Mouse (Mus musculus) heart, postnatal 14 days (tissue): ENCODE data around the gene Pakap. TPM values are rescaled to one million over a fixed set of nuclear protein-coding genes. Genes with fewer than 3 reads are reported as not detected.

Experiments
- DNase-seq, 2 experiments: peaks; one replicate each; pipeline ENCODE4 v3.0.0; 2021 to 2022
- intact Hi-C: fragments of 180-260 bp; cut with DNase I; formaldehyde crosslinking; loops from one replicate; pipeline ENCODE4 v1.15.1; 2025
- total RNA-seq, 2 experiments: library from RNA; stranded (reverse); gene quantifications; 2 replicates each; pipeline ENCODE4 v1.2.3; 2021

Gene Pakap
- total RNA-seq, 2 experiments from 2014 or later = 40.0 to 46.5 TPM

DNA sequence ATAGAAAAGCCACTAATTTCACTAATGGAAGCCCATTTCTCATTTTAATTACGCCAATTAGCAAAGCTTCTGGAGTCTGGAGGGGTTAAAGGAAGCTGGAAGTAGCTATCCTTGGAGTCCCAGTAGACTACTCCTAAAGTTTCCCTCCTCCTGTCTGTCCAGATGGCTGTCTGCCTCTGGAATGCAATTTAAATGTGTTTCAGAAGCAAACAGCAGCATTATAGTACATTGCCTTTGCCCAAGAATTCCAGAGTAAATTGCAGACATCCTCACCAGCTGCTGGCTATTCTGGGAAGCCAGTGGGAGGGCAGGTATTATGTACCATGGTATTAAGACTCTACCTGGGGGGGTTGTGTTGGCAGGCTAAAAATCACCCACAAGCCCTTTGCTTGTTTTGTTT is 283.8 kb downstream of the Pakap start:
- intact Hi-C loops = no loop called here
- no peak for DNase-seq

DNA sequence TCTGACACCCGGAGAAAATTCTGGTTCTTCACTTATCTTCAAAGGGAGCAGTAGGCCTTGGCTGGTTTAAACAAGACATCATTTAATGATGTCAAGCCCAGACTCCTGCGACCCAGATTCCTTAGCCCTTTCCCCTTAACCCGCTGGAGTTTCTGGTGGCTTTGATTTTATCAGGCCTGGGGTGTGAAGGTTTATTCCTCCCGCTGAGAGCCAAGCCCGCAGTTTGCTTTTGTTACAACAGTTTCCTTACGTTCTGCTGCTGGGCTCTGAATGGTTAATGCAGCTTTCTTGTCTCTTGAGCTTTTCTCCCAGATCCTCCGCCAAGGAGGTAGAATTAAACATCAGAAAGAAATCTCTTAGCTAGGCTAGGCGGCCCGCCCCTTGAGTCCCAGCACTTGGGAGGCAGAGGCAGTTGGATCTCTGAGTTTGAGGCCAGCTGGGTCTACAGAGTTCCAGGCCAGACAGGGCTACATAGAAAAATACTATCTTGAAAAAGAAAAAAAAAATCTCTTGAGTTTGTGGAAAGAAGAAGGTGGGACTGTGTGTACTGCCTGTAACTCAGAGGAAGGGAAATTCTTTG is 284.6 kb downstream of the Pakap start:
- no peak for DNase-seq
- intact Hi-C loops = no loop called here

DNA sequence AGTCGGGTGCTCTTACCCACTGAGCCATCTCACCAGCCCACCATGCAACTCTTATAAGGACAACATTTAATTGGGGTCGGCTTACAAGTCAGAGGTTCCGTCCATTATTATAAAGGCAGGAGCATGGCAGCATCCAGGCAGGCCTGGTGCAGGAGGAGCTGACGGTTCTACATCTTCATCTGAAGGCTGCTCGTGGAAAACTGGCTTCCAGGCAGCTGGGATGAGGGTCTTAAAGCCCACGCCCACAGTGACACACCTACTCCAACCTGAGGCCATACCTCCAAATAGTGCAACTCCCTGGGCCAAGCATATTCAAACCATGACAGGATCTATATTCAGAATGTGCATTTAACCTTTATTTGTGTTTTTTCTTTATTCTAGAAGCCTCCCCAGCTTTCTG is 286.2 kb downstream of the Pakap start:
- DNase-seq = no peak
- intact Hi-C loops = no loop called here

DNA sequence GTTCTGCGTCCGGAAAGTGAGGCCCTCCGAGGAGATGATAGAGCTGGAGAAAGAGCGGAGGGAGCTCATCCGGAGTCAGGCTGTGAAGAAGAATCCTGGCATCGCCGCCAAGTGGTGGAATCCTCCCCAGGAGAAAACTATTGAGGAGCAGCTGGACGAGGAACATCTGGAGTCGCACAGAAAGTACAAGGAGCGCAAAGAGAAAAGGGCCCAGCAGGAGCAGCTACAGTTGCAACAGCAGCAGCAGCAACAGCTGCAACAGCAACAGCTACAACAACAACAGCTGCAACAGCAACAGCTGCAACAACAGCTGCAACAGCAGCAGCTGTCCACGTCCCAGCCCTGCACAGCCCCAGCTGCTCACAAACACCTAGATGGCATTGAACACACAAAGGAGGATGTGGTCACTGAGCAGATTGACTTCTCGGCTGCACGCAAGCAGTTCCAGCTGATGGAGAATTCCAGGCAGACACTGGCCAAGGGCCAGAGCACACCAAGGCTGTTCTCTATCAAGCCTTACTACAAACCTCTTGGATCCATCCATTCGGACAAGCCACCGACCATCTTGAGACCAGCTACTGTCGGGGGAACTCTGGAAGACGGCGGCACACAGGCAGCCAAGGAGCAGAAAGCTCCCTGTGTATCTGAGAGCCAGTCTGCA is 287.4 kb downstream of the Pakap start:
- intact Hi-C loops = no loop called here
- DNase-seq = peak; percentile 56 to 59

DNA sequence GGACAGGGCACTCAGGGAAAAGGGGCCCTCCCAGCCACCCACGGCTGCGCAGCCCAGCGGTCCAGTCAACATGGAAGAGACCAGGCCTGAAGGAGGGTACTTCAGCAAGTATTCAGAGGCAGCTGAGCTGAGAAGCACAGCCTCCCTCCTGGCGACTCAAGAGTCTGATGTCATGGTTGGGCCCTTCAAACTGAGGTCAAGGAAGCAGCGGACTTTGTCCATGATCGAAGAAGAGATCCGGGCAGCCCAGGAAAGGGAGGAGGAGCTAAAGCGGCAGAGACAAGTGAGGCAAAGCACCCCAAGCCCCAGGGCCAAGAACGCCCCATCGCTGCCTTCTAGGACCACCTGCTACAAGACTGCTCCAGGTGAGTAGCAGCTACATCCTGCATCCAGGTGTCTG is 288.7 kb downstream of the Pakap start:
- no peak for DNase-seq
- intact Hi-C loops = no loop called here

DNA sequence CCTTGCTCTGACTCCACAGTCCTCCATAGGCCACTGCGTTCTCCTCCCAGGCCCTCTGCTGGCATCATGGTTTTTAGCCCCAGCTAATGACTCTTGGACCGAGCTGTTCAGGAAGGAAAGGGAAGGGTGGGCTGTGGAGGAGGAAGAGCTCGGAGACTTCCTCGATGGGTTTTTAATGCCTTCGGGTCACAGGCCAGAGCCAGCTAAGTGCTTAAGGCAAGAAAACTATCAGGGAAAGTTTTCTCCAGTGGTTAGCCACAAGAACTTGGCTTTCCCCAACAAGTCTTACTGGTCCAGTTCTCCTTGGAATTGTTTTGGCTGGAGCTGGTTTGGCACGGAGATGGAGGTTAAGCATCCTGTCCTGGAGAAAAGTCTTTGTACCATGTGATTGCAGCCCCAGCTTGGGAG is 292.2 kb downstream of the Pakap start:
- peak; percentile 40 to 43 for DNase-seq
- intact Hi-C loops = loop anchor here (5.0 kb wide), 1 partner anchor 78 kb away; no protein-coding TSS in a partner anchor

DNA sequence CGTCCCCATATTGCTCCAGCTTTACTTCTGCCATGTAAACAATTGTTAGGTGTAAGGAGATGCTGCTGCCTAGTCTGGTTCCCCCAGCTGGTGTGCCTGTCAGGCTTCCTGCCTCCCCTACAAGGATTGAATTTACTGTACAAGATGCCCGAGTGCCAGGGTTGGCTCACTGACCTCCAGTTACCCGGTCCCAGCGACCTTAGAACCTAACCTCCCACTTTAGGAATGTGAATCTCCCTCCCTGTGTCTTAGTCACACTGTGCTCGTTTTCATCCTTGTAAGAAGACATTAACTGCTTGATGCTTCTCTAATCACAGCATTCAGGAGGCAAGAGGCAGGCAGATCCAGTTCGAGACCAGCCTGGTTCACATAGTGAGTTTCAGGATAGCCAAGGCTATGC is 293.2 kb downstream of the Pakap start:
- intact Hi-C loops = loop anchor here (5.0 kb wide), 1 partner anchor 79 kb away; no protein-coding TSS in a partner anchor
- DNase-seq = no peak

DNA sequence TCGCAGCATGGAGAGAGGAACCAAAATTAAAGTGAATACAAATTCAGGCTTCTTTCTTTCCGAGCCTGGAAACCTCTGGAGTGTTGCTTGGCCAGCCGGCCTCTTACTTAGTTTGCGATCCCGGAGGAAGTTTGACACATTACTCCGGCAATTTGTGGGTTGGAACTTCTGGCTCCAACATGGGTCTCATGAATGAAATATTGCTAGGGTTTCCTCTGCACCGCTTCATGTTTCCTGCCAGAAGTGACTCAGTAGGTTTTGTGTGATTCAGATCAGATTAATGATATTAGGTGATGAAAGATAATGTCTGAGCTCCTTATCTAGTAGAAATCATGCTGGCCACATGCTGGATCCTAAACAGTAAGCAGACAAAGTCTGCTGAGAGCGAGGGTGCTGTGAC is 293.9 kb downstream of the Pakap start:
- intact Hi-C loops = loop anchor here (5.0 kb wide), 1 partner anchor 80 kb away; no protein-coding TSS in a partner anchor
- no peak for DNase-seq

DNA sequence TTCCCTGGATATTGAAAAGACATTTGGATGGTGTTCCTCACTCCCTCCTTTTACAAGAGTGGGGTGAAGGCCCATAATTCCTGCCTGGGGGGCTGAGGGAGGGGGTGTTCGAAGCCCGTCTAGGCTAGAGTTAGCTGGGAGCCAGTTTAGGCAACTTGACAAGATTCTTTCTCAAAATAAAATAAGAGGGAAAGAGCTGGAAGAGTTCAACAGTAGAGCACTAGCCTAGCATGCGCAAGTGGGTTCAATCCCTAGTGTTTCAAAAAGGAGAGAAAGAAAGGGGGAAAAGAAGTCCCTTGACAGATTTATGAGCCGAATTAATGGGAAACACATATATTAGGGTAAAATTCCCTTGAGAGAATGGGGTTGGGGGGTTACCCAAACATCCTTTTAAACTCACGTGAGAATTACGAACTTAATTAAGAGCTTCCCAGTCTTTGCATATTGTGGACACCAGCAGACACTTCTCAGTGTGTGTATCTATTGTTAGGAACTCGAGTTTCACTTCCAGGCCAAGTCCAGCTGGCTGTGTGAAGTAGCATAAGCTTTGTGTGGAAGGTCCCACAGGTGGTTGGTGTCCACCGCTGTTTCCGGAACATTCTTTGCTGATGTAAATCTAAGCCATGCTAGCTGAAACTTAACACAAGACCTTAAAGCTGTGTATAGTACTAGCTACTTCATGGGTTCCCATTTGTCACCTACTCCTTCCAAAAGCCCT is 294.4 kb downstream of the Pakap start:
- intact Hi-C loops = loop anchor here (5.0 kb wide), 1 partner anchor 80 kb away; no protein-coding TSS in a partner anchor
- no peak for DNase-seq

DNA sequence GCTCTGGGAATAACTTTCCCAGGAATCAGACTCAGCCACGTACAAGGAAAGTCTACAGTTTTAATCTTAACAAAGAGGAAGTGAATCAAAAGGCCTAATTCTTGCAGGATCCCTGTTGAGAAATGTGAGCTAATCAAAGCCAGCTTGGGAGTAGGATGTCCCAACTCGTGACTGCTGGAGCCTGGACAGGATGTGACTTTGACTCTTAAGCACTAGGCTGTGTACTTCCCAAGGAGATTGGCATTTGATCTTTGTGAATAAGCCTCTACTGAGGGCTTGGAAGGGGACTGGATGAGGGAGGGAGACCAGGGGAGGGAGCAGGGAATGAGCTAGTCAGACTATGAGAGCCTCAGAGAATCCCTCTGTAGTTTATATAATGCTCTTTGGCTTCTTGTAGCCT is 298.1 kb downstream of the Pakap start:
- intact Hi-C loops = no loop called here
- DNase-seq = peak; percentile 43 to 55

DNA sequence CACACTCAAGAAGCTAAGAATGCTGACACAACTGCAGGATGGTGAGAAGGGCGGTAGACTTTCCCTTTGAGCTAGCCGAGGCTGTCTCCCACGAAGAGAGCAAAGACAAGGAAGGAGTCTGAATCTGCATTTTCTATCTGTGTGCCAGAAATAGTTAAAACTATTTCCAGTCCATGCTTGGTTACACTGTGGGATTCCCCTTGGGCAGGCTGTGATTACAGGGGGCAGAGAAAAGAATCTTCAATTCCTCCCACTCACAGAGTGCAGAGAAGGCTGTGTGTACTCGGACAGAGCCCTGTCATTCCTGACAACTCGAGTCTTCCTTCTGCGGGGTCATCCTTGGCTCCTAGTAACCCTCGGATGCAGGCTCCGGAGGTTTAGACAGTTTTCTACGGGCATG is 299.0 kb downstream of the Pakap start:
- no peak for DNase-seq
- intact Hi-C loops = no loop called here

DNA sequence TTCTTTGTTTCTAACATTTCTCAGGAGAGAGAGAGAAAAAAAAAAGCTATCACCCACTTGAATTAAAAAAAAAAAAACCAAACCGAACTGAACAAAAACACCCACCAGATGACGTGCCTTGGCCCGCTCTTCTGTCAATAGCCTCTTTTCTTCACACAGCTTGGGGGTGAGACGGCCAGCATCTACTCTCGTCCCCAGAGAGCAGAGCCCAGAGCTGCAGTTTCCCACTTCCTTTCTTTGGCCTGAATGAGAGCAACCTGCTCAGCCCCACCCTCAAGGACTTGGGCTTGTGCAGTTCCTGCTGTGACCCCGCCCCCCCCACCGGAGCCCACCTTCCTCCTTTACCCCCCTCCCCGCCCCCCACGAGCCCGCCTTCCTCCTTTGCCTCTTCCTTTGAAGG is 299.5 kb downstream of the Pakap start:
- intact Hi-C loops = no loop called here
- no peak for DNase-seq

DNA sequence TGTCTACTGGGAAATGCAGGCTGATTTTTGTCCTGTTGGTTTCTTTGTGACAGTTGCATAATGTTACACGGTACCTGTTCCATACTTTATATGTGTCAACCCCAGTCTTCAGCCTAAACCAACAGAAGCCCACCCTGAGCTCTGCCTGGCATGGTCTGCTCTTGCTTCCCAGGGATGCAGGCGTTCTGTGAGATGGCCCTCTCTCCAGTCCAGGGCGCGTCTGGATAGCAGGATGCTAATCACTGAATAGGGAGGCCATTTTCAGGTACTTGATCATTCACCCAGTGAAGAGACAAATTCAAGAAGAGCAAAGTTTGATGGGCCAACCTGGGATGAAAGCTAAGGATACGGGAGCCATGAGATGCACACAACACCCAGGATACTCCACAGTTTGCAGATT is 311.2 kb downstream of the Pakap start:
- intact Hi-C loops = no loop called here
- no peak for DNase-seq

DNA sequence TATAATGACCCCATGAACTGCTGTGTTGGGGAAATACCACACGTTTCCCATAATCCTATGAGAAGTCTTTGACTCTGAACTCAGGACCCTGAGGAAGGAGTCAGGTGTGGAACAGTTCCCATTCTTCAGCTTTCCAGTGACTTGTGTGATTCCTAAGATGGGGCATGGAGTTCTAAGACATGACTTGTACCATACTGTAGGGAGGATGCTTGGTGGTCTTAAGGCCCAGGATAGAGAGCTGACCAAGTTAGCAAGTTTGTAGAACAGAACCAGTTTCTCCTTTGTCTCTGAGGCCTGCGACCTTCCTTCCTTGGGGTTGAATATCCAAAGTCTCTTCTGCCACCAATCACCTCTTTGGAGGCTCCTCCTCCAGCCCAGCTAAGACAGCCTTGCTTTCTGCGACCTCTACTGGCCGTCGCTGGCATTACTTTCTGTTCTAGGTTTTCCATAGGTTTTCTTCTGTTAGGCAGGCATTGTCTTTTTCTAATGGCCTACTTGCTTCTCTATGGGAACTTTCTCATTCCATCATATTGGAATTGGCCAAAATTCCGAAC is 311.9 kb downstream of the Pakap start:
- DNase-seq = peak; percentile 83 to 88
- intact Hi-C loops = loop anchor here (2.0 to 5.0 kb wide), 2 partner anchors 33 to 207 kb away; no protein-coding TSS in a partner anchor

DNA sequence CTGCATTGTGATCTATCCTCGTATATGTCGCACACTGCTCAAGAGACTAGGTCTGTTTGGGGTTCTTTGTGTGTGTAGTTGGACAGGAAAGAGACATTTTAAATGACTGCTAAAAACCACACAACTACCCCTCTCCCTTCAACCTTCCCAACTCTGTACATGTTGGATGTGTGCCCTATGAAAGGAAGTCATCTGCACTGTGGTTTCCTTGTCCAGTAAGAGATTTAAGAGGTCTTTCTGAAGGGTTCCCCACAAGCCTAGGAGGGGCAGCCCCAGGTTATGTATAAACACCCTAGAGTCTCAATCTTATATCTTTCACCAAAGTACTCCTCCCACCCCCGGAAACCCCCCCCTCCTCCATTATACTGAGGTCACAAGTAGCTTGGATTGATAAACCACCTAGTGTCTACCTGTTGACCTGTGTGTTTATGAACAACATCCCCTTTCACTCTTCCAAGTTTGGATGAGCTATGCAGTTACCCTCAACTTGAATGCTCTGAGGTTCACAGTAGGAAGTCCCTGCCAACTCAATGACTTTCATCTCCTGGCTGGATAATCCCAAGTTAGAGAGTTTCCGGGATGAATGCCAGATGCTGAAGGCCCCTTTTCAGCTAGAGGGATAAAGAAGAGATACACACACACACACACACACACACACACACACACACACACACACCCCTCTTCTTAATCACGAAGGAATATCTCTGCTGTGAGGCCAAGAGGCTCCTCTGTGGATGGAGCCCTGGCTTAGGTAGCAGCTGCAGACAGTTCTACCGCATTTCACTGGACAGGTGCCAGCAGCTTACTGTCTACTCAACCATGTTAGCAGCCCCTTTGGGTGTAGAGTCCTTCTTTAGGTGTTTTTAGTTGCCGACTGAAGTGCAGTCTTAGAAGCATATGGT is 315.8 kb downstream of the Pakap start:
- DNase-seq = peak in 1 of 2 experiments; percentile 55
- intact Hi-C loops = loop anchor here (5.0 kb wide), 1 partner anchor 36 kb away; no protein-coding TSS in a partner anchor

DNA sequence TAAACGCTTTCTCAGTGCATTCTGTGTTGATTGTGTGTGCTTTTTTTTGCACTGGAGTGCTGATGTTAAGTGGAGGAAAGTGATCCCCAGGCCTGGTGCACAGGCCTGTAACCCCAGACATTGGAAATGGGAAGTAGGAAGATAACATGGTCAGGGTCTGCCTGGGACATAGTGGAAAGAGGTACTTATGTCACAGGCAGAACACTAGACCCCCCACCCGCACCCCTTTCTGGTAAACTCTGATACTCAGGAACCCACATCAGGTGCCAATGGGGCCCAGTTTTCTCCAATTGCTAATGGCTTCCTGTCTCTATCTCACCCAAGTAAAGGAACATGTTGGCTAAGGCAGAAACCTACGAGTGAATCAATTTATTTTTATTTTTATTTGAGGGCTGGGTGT is 316.5 kb downstream of the Pakap start:
- intact Hi-C loops = loop anchor here (5.0 kb wide), 1 partner anchor 37 kb away; no protein-coding TSS in a partner anchor
- DNase-seq = no peak

DNA sequence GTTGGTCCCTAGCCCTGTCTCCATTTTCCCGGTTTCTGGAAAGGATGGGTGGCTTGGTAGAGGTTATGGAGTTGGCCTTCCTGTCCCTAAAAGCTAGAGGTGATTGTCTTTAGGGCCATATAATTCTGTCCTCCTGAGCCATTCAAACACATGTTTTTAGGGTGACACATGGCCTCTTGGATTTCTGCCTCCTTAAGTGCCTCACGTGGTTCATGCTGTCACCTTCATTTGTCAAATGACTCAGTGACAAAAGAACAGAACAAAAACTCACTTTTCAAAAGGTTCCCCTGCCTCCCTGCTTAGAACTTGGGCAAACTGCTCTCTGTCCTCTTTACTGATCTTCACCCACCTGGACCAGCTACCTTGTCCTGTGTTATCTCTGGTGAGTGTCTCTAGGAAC is 317.2 kb downstream of the Pakap start:
- intact Hi-C loops = no loop called here
- no peak for DNase-seq

DNA sequence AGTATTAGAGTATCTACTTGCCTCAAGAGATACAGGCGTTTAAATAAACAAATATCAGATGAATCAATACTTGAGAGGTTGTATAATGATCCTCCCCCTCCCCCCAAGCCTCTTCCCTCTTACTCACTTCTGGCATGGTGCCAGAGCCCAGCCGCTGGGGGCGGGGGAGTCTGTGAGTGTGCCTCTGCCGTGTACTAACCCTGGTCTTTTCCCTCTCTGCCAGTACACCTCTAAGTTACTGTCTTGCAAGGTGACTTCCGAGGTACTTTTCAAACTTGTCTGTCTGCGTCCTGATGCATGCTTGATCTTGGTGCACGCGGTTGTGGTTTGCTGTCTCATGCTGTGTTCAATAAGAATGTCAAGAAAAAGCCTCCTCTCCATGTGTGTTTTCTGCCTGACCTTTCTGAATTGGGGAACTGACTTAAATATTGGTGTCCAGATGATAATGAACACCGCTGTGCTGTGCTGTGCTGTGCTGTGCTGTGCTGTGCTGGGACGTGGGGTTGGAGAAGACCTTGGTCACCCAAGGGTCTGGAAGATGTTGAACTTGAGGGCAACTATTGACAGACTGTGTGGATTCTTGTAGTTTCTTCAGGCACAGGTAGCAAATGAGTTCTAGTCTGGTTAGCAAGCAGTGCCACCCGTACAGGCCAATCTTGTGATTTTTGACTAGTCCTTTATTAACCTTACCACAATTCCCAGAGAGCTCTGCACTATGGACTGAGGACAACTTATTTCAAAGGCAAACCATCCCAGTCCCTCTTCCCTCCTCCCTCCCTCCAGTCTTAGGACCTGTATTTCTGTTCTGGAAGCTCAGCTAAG is 318.3 kb downstream of the Pakap start:
- DNase-seq = peak; percentile 48 to 52
- intact Hi-C loops = no loop called here

DNA sequence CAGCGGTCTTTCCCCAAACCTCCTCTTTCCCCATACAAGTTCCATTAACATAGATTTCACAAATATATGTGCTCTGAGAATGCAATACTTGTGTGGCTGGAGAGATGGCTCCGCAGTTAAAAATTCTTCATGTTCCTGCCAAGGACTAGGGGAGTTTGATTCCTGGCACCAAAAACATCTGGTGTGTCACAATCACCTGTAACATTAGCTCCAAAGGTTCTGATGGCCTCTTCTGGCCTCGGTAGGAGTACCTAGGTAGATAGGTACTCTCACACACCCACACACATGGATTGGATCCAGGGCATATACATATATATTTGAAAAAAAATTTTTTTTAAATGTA is 318.9 kb downstream of the Pakap start:
- intact Hi-C loops = no loop called here
- no peak for DNase-seq
